Mouse (Mus musculus) forebrain, embryonic 16.5 days (tissue): ENCODE measurements around the gene Hist1h3e. TPM values are rescaled to one million over a fixed set of nuclear protein-coding genes. Genes with fewer than 3 reads are reported as not detected.

Experiments used
- ATAC-seq: fragments of 200-750 bp; cut with Nextera tagmentation; 2 replicates; pipeline ENCODE4 v1.8.0; 2017; ENCODE audit warnings: mild to moderate bottlenecking, moderate library complexity
- H3K27ac ChIP-seq: fragments of 300-500 bp; sonication (generic); 2 replicates; pipeline ENCODE4 v1.5.1; 2014; ENCODE audit warnings: low read length, control low read depth
- H3K27me3 ChIP-seq: fragments of 300-500 bp; sonication (generic); replicated peaks from 2 replicates; pipeline ENCODE4 v1.6.1; 2014; ENCODE audit warnings: low read length; ENCODE audit not compliant: control insufficient read depth, insufficient read depth
- H3K36me3 ChIP-seq: fragments of 300-500 bp; sonication (generic); 2 replicates; pipeline ENCODE4 v1.6.1; 2014; ENCODE audit not compliant: control insufficient read depth, insufficient read depth
- H3K4me1 ChIP-seq: fragments of 300-500 bp; sonication (generic); replicated peaks from 2 replicates; pipeline ENCODE4 v1.6.1; 2014; ENCODE audit warnings: low read length; ENCODE audit not compliant: control insufficient read depth, insufficient read depth
- H3K4me2 ChIP-seq: fragments of 300-500 bp; sonication (generic); 2 replicates; pipeline ENCODE4 v1.6.1; 2014; ENCODE audit warnings: mild to moderate bottlenecking, low read length, control low read depth
- H3K4me3 ChIP-seq: fragments of 300-500 bp; sonication (generic); replicated peaks from 2 replicates; pipeline ENCODE4 v1.5.1; 2014; ENCODE audit warnings: mild to moderate bottlenecking, low read length, control low read depth
- H3K9ac ChIP-seq: fragments of 300-500 bp; sonication (generic); replicated peaks from 2 replicates; pipeline ENCODE4 v1.6.1; 2014; ENCODE audit warnings: low read depth, low read length, control low read depth
- H3K9me3 ChIP-seq: fragments of 300-500 bp; sonication (generic); 2 replicates; pipeline ENCODE4 v1.6.1; 2016; ENCODE audit warnings: low read length; ENCODE audit not compliant: control insufficient read depth
- WGBS: fragments of 180-500 bp; shearing (Covaris S2); extraction: QIAGEN DNeasy Blood & Tissue Kit; methylation state at CpG from one replicate; pipeline ENCODE4 v1.1.7; 2014; 5-methylcytosine and 5-hydroxymethylcytosine counted together
- polyA plus RNA-seq: library from polyadenylated mRNA; unstranded; fragments of >200 nt; fragmentation: Nextera tagmentation; extraction: Ambion mirVana; gene quantifications from 2 replicates; pipeline ENCODE4 v1.2.1, GENCODE M21; 2015

The Hist1h3e gene
- polyA plus RNA-seq, 1 experiment from 2014 or later, result 2.0 TPM

- H3K36me3 ChIP-seq, result no peaks in the 10 kb centered on the region
- no peaks in the 10 kb centered on the region for H3K27me3 ChIP-seq
- H3K4me2 ChIP-seq, result peak overlapping the region; percentile 62
- peak overlapping the region; percentile 52 for H3K4me3 ChIP-seq
- H3K27ac ChIP-seq, result peak overlapping the region; percentile 86
- H3K9me3 ChIP-seq, result no peaks in the 10 kb centered on the region
- peak; percentile 41 for ATAC-seq
- no peaks in the 10 kb centered on the region; the same call in 1 of the 2 replicates for H3K4me1 ChIP-seq
- under 1% methylated on average over 17 of the region's 17 CpGs for WGBS
- H3K9ac ChIP-seq, result peak overlapping the region; percentile 63
Measured at GRCm38 (mm10) chr13:23526312-23526711, 35.9 kb downstream of the Hist1h3e start.

GRCm38 (mm10) chr13:23525901-23526300, 36.3 kb downstream of the Hist1h3e start:
- Histone ChIP-seq H3K4me1 (no peaks in the 10 kb centered on the region; the same call in 1 of the 2 replicates), H3K27ac (no peak overlapping the region), H3K9ac (no peak overlapping the region), H3K9me3 (no peaks in the 10 kb centered on the region), H3K4me2 (peak overlapping the region; percentile 62), H3K27me3 (no peaks in the 10 kb centered on the region), H3K36me3 (no peaks in the 10 kb centered on the region), H3K4me3 (peak overlapping the region; percentile 52)
- no peak for ATAC-seq
- WGBS, result 2% methylated on average over 10 of the region's 10 CpGs

GRCm38 (mm10) chr13:23524654-23525053, 37.5 kb downstream of the Hist1h3e start:
- WGBS, result 10% methylated on average over 5 of the region's 5 CpGs
- no peaks in the 10 kb centered on the region; the same call in 1 of the 2 replicates for H3K4me1 ChIP-seq
- no peaks in the 10 kb centered on the region for H3K9me3 ChIP-seq
- peak; percentile 33; the same call in 1 of the 2 replicates for ATAC-seq
- no peaks in the 10 kb centered on the region for H3K36me3 ChIP-seq
- no peak overlapping the region for H3K4me3 ChIP-seq
- no peak overlapping the region for H3K9ac ChIP-seq
- H3K4me2 ChIP-seq, result no peak overlapping the region
- no peak overlapping the region for H3K27ac ChIP-seq
- H3K27me3 ChIP-seq, result no peaks in the 10 kb centered on the region

GRCm38 (mm10) chr13:23523976-23524375, 38.2 kb downstream of the Hist1h3e start:
- Histone ChIP-seq H3K9me3 (no peaks in the 10 kb centered on the region), H3K9ac (no peak overlapping the region), H3K27ac (no peak overlapping the region), H3K4me3 (no peak overlapping the region), H3K4me1 (no peaks in the 10 kb centered on the region; the same call in 1 of the 2 replicates), H3K4me2 (no peak overlapping the region), H3K36me3 (no peaks in the 10 kb centered on the region), H3K27me3 (no peaks in the 10 kb centered on the region)
- 54% methylated on average over 5 of the region's 5 CpGs for WGBS
- no peak for ATAC-seq

GRCm38 (mm10) chr13:23521703-23522102, 40.5 kb downstream of the Hist1h3e start:
- H3K27me3 ChIP-seq, result no peaks in the 10 kb centered on the region
- no peak overlapping the region for H3K4me3 ChIP-seq
- H3K36me3 ChIP-seq, result no peaks in the 10 kb centered on the region
- H3K9me3 ChIP-seq, result no peaks in the 10 kb centered on the region
- no peak for ATAC-seq
- no peak overlapping the region; the same call in none of the 2 replicates for H3K4me2 ChIP-seq
- H3K4me1 ChIP-seq, result peaks cover 2% of the 10 kb centered on the region; the same call in 1 of the 2 replicates
- WGBS, result 2% methylated on average over 14 of the region's 14 CpGs
- H3K27ac ChIP-seq, result no peak overlapping the region
- no peak overlapping the region for H3K9ac ChIP-seq

GRCm38 (mm10) chr13:23519416-23519815, 42.8 kb downstream of the Hist1h3e start:
- H3K36me3 ChIP-seq, result no peaks in the 10 kb centered on the region
- H3K9ac ChIP-seq, result no peak overlapping the region
- peak overlapping the region; percentile 38 for H3K4me3 ChIP-seq
- H3K27ac ChIP-seq, result no peak overlapping the region
- 1% methylated on average over 10 of the region's 10 CpGs for WGBS
- peaks cover 7% of the 10 kb centered on the region for H3K4me1 ChIP-seq
- no peak for ATAC-seq
- no peaks in the 10 kb centered on the region for H3K9me3 ChIP-seq
- peak overlapping the region; percentile 61 for H3K4me2 ChIP-seq
- no peaks in the 10 kb centered on the region for H3K27me3 ChIP-seq

GRCm38 (mm10) chr13:23518885-23519284, 43.3 kb downstream of the Hist1h3e start:
- Histone ChIP-seq H3K4me2 (peak overlapping the region; percentile 61), H3K27ac (no peak overlapping the region), H3K4me1 (peaks cover 7% of the 10 kb centered on the region), H3K9ac (no peak overlapping the region), H3K9me3 (no peaks in the 10 kb centered on the region), H3K36me3 (no peaks in the 10 kb centered on the region), H3K4me3 (peak overlapping the region; percentile 38), H3K27me3 (no peaks in the 10 kb centered on the region)
- under 1% methylated on average over 6 of the region's 6 CpGs for WGBS
- ATAC-seq, result peak; percentile 7; the same call in 1 of the 2 replicates

GRCm38 (mm10) chr13:23518295-23518603, 43.9 kb downstream of the Hist1h3e start:
- ATAC-seq, result no peak
- 1% methylated on average over 6 of the region's 6 CpGs for WGBS
- no peaks in the 10 kb centered on the region for H3K27me3 ChIP-seq
- H3K9ac ChIP-seq, result no peak overlapping the region
- H3K27ac ChIP-seq, result no peak overlapping the region
- no peaks in the 10 kb centered on the region for H3K9me3 ChIP-seq
- H3K4me3 ChIP-seq, result peak overlapping the region; percentile 54
- no peaks in the 10 kb centered on the region for H3K36me3 ChIP-seq
- peak overlapping the region; percentile 72 for H3K4me2 ChIP-seq
- peaks cover 7% of the 10 kb centered on the region for H3K4me1 ChIP-seq

GRCm38 (mm10) chr13:23517603-23518294, 44.4 kb downstream of the Hist1h3e start:
- H3K9ac ChIP-seq, result no peak overlapping the region
- H3K4me3 ChIP-seq, result peak overlapping the region; percentile 54
- peaks cover 7% of the 10 kb centered on the region for H3K4me1 ChIP-seq
- H3K9me3 ChIP-seq, result no peaks in the 10 kb centered on the region
- no peaks in the 10 kb centered on the region for H3K36me3 ChIP-seq
- WGBS, result under 1% methylated on average over 27 of the region's 27 CpGs
- peak overlapping the region; percentile 68; the same call in 1 of the 2 replicates for H3K27ac ChIP-seq
- no peaks in the 10 kb centered on the region for H3K27me3 ChIP-seq
- peak overlapping the region; percentile 72 for H3K4me2 ChIP-seq
- ATAC-seq, result peak; percentile 90
